Mouse (Mus musculus): Measurements from ENCODE around the gene Hist1h2bb. TPM values are rescaled to one million over a fixed set of nuclear protein-coding genes. Genes with fewer than 3 reads are reported as not detected.

The Hist1h2bb gene
- 12.3 TPM for total RNA-seq (2023)

GRCm38 (mm10) chr13:23746201-23747080, at the start of gene Hist1h2bb:
Hist1h2bb (plus strand) TSS chr13:23746734.

GRCm38 (mm10) chr13:23698300-23698693, 48.2 kb upstream of the Hist1h2bb start, which contains the start of gene Hist1h4c:
Hist1h4c (minus strand) TSS chr13:23698454.

GRCm38 (mm10) chr13:23710374-23711089, 36.0 kb upstream of the Hist1h2bb start, which contains the start of gene Hfe:
Hfe (minus strand) TSS chr13:23710854.

GRCm38 (mm10) chr13:23738677-23739068, 7.9 kb upstream of the Hist1h2bb start, which contains the start of gene Hist1h1c:
Hist1h1c (plus strand) TSS chr13:23738808.

GRCm38 (mm10) chr13:23745381-23746161, 963 bp upstream of the Hist1h2bb start, which contains the start of gene Hist1h3c:
Hist1h3c (minus strand) TSS chr13:23745602.

GRCm38 (mm10) chr13:23750839-23751477, 4.4 kb downstream of the Hist1h2bb start, which contains the start of gene Hist1h2ab:
Hist1h2ab (plus strand) TSS chr13:23751126.

GRCm38 (mm10) chr13:23752067-23752741, 5.7 kb downstream of the Hist1h2bb start, which contains the start of gene Hist1h3b:
Hist1h3b (plus strand) TSS chr13:23752267.

GRCm38 (mm10) chr13:23756790-23757189, 10.3 kb downstream of the Hist1h2bb start, which contains the start of gene Hist1h4b:
Hist1h4b (plus strand) TSS chr13:23757013.

GRCm38 (mm10) chr13:23760972-23761864, 14.7 kb downstream of the Hist1h2bb start, which contains the start of gene Hist1h4a:
Hist1h4a (minus strand) TSS chr13:23761230.

GRCm38 (mm10) chr13:23761871-23762821, 15.6 kb downstream of the Hist1h2bb start, which contains the start of gene Hist1h3a:
Hist1h3a (minus strand) TSS chr13:23762386.

GRCm38 (mm10) chr13:23763586-23764323, 17.2 kb downstream of the Hist1h2bb start, which contains the start of gene Hist1h1a:
Hist1h1a (plus strand) TSS chr13:23763666.

GRCm38 (mm10) chr13:23769613-23770012, 23.1 kb downstream of the Hist1h2bb start, which contains the start of gene Trim38:
Trim38 (plus strand) TSS chr13:23769913.

Other genes starting within 250 kb of the Hist1h2bb start
- 194 TPM for gene Hist1h4h, start 215.7 kb upstream of the Hist1h2bb start, total RNA-seq (2023)
- gene Hist1h2af, start 212.8 kb upstream of the Hist1h2bb start, total RNA-seq (2023): 10.1 TPM
- gene Hist1h3g, start 211.3 kb upstream of the Hist1h2bb start, total RNA-seq (2023): not detected
- gene Hist1h2bh, start 203.3 kb upstream of the Hist1h2bb start, total RNA-seq (2023): 4.1 TPM
- 49.5 TPM for gene Hist1h3f, start 202.7 kb upstream of the Hist1h2bb start, total RNA-seq (2023)
- 34.0 TPM for gene Hist1h4f, start 195.1 kb upstream of the Hist1h2bb start, total RNA-seq (2023)
- gene Hist1h1d, start 193.5 kb upstream of the Hist1h2bb start, total RNA-seq (2023): 5.9 TPM
- 112 TPM for gene Hist1h3e, start 184.4 kb upstream of the Hist1h2bb start, total RNA-seq (2023)
- 7.7 TPM for gene Hist1h2ae, start 175.5 kb upstream of the Hist1h2bb start, total RNA-seq (2023)
- 132 TPM for gene Hist1h2bg, start 175.3 kb upstream of the Hist1h2bb start, total RNA-seq (2023)
- 76.2 TPM for gene Hist1h2bf, start 172.5 kb upstream of the Hist1h2bb start, total RNA-seq (2023)
- 2.4 TPM for gene Hist1h2ad, start 172.4 kb upstream of the Hist1h2bb start, total RNA-seq (2023)
- 2.3 TPM for gene Hist1h3d, start 171.0 kb upstream of the Hist1h2bb start, total RNA-seq (2023)
- 124 TPM for gene Hist1h4d, start 165.1 kb upstream of the Hist1h2bb start, total RNA-seq (2023)
- 10.8 TPM for gene Hist1h2be, start 125.6 kb upstream of the Hist1h2bb start, total RNA-seq (2023)
- 135 TPM for gene Hist1h1e, start 124.2 kb upstream of the Hist1h2bb start, total RNA-seq (2023)
- 8.0 TPM for gene Hist1h2ac, start 62.8 kb upstream of the Hist1h2bb start, total RNA-seq (2023)
- 12.8 TPM for gene Hist1h2bc, start 62.5 kb upstream of the Hist1h2bb start, total RNA-seq (2023)
- not detected for gene Hist1h1t, start 50.9 kb upstream of the Hist1h2bb start, total RNA-seq (2023)
- gene Hist1h4c, start 48.3 kb upstream of the Hist1h2bb start, total RNA-seq (2023): 109 TPM
- 4.6 TPM for gene Hfe, start 35.9 kb upstream of the Hist1h2bb start, total RNA-seq (2023)
- gene Hist1h1c, start 7.9 kb upstream of the Hist1h2bb start, total RNA-seq (2023): 627 TPM
- gene Hist1h3c, start 1.1 kb upstream of the Hist1h2bb start, total RNA-seq (2023): 6.9 TPM
- 12.8 TPM for gene Hist1h2ab, start 4.4 kb downstream of the Hist1h2bb start, total RNA-seq (2023)
- gene Hist1h3b, start 5.5 kb downstream of the Hist1h2bb start, total RNA-seq (2023): 15.6 TPM
- gene Hist1h4b, start 10.3 kb downstream of the Hist1h2bb start, total RNA-seq (2023): 29.3 TPM
- gene Hist1h4a, start 14.5 kb downstream of the Hist1h2bb start, total RNA-seq (2023): 93.4 TPM
- 100 TPM for gene Hist1h3a, start 15.7 kb downstream of the Hist1h2bb start, total RNA-seq (2023)
- 22.0 TPM for gene Hist1h1a, start 16.9 kb downstream of the Hist1h2bb start, total RNA-seq (2023)
- gene Trim38, start 23.2 kb downstream of the Hist1h2bb start, total RNA-seq (2023): not detected
- not detected for gene Slc17a2, start 60.3 kb downstream of the Hist1h2bb start, total RNA-seq (2023)
- gene Slc17a3, start 92.7 kb downstream of the Hist1h2bb start, total RNA-seq (2023): not detected
- not detected for gene Slc17a1, start 121.0 kb downstream of the Hist1h2bb start, total RNA-seq (2023)
- not detected for gene Slc17a4, start 168.3 kb downstream of the Hist1h2bb start, total RNA-seq (2023)
- gene Hist1h2ba, start 187.4 kb downstream of the Hist1h2bb start, total RNA-seq (2023): not detected
- not detected for gene Hist1h2aa, start 187.7 kb downstream of the Hist1h2bb start, total RNA-seq (2023)
- gene Scgn, start 244.5 kb downstream of the Hist1h2bb start, total RNA-seq (2023): not detected

Measured in CD4-positive naive resting alpha-beta T cell, adult 57 days (primary cell).